Mouse (Mus musculus) adipocyte (in vitro differentiated cells): ENCODE data around the gene Plcb1.

ENCODE experiments used
- DNase-seq: peaks from one replicate; pipeline ENCODE4 v3.0.0-alpha.2; 2016; ENCODE audit warnings: low spot score

Gene Plcb1

GRCm38 (mm10) chr2:135409418-135410097 is 623.7 kb downstream of the Plcb1 start:
- DNase-seq: no peak

- no peak for DNase-seq
Measured at GRCm38 (mm10) chr2:135411675-135412074, 625.8 kb downstream of the Plcb1 start.

GRCm38 (mm10) chr2:135415137-135415536 is 629.3 kb downstream of the Plcb1 start:
- DNase-seq: no peak

GRCm38 (mm10) chr2:135419301-135419700 is 633.4 kb downstream of the Plcb1 start:
- DNase-seq: no peak

GRCm38 (mm10) chr2:135434947-135435515 is 649.2 kb downstream of the Plcb1 start:
- no peak for DNase-seq

GRCm38 (mm10) chr2:135439034-135439433 is 653.2 kb downstream of the Plcb1 start:
- no peak for DNase-seq

- peak; percentile 85 for DNase-seq
Measured at GRCm38 (mm10) chr2:135439546-135440517, 654.0 kb downstream of the Plcb1 start.

- DNase-seq: no peak
Measured at GRCm38 (mm10) chr2:135453581-135453980, 667.7 kb downstream of the Plcb1 start.

- no peak for DNase-seq
Measured at GRCm38 (mm10) chr2:135454015-135454414, 668.1 kb downstream of the Plcb1 start.

- DNase-seq: no peak
Measured at GRCm38 (mm10) chr2:135454455-135454854, 668.6 kb downstream of the Plcb1 start.

- no peak for DNase-seq
Measured at GRCm38 (mm10) chr2:135467895-135468294, 682.0 kb downstream of the Plcb1 start.

GRCm38 (mm10) chr2:135474107-135474506 is 688.2 kb downstream of the Plcb1 start:
- DNase-seq: no peak

GRCm38 (mm10) chr2:135485248-135485647 is 699.4 kb downstream of the Plcb1 start:
- DNase-seq: no peak

GRCm38 (mm10) chr2:135488277-135488676 is 702.4 kb downstream of the Plcb1 start:
- DNase-seq: no peak

GRCm38 (mm10) chr2:135489127-135489526 is 703.3 kb downstream of the Plcb1 start:
- DNase-seq: no peak

- peak; percentile 76 for DNase-seq
Measured at GRCm38 (mm10) chr2:135492777-135493176, 706.9 kb downstream of the Plcb1 start.

GRCm38 (mm10) chr2:135496553-135496952 is 710.7 kb downstream of the Plcb1 start:
- no peak for DNase-seq

GRCm38 (mm10) chr2:135497251-135497650 is 711.4 kb downstream of the Plcb1 start:
- no peak for DNase-seq

GRCm38 (mm10) chr2:135500872-135501271 is 715.0 kb downstream of the Plcb1 start:
- no peak for DNase-seq

GRCm38 (mm10) chr2:135503328-135503997 is 717.6 kb downstream of the Plcb1 start:
- DNase-seq: peak; percentile 23

- no peak for DNase-seq
Measured at GRCm38 (mm10) chr2:135503998-135504354, 718.1 kb downstream of the Plcb1 start.

GRCm38 (mm10) chr2:135507111-135507510 is 721.2 kb downstream of the Plcb1 start:
- DNase-seq: peak; percentile 45
